Mouse (Mus musculus): Measurements from ENCODE around the gene Fam173b. TPM values are rescaled to one million over a fixed set of nuclear protein-coding genes. Genes with fewer than 3 reads are reported as not detected.

Fam173b gene
- total and polyA plus RNA-seq, 3 experiments, result 24.5 to 33.8 (median 32.1) TPM

DNA sequence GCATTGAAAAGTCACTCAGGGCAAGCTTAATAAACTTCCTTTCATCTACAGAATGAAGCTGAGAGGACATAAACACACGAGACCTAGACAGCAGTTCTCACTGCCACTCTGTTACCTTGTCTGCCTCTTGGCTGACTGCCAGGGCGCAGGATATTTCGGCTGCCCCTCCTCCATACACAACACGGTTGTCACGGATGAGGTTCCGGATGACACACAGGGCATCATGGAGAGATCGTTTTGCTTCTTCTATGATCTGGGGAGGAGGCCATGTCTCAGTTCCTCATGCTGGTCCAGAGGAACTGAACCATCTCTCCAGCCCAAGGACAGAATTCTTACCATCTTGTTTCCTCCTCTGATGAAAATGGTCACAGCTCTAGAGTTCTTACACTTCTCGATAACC is 9.1 kb upstream of the Fam173b start:
- H3K27ac ChIP-seq (ENCODE audit: insufficient read depth, low read depth), result no peak overlapping the region
- DNase-seq (ENCODE audit: extremely low read depth), result no peak
- no peaks in the 10 kb centered on the region for H3K9me3 ChIP-seq (replicated peaks; ENCODE audit: low read length)
- H3K4me3 ChIP-seq (replicated peaks in 1 of 3; ENCODE audit: low read depth in 2 of 3, low read length in 2 of 3, poor library complexity in 1 of 3), result no peak overlapping the region
- H3K4me2 ChIP-seq (ENCODE audit: insufficient read depth, low read depth, poor library complexity, severe bottlenecking), result no peak overlapping the region
- dilution Hi-C loops (cut with MboI; ENCODE audit: extremely low pct_ligation_motif_present, extremely low pct_unique_long_range_greater_than_20kb, low sequenced_read_pairs), result no loop called here
- TF ChIP-seq JUN (IDR thresholded peaks at IDR 0.05; ENCODE audit: insufficient read depth, low read depth, low read length), result no peak
- TF ChIP-seq PAX5 (IDR thresholded peaks at IDR 0.05; ENCODE audit: low read length), result no peak
- TF ChIP-seq NELFE (IDR thresholded peaks at IDR 0.05; ENCODE audit: low read depth, low read length), result no peak
- no peak for TF ChIP-seq ETS1 (conservative IDR thresholded peaks at IDR 0.05; ENCODE audit: low read depth, low read length)
- TF ChIP-seq MEF2A (IDR thresholded peaks at IDR 0.05; ENCODE audit: borderline replicate concordance, low read depth, low read length), result no peak
- no peak for TF ChIP-seq CHD2 (IDR thresholded peaks at IDR 0.05; ENCODE audit: low read length)
- TF ChIP-seq JUND (conservative IDR thresholded peaks at IDR 0.05; ENCODE audit: low read depth, low read length), result no peak
- TF ChIP-seq POLR2AphosphoS2 (IDR thresholded peaks at IDR 0.05; ENCODE audit: low read depth, low read length), result no peak
- TF ChIP-seq ZNF384 (IDR thresholded peaks at IDR 0.05; ENCODE audit: low read depth, low read length), result no peak
- TF ChIP-seq USF1 (IDR thresholded peaks at IDR 0.05; ENCODE audit: low read depth, low read length), result no peak
- no peak for TF ChIP-seq CHD1 (IDR thresholded peaks at IDR 0.05; ENCODE audit: low read depth, low read length)
- TF ChIP-seq ELF1 (IDR thresholded peaks at IDR 0.05; ENCODE audit: low read depth, low read length), result no peak
- peaks cover 19% of the 10 kb centered on the region for H3K79me2 ChIP-seq (replicated peaks; ENCODE audit: control insufficient read depth, extremely low read depth, insufficient read depth, poor library complexity, severe bottlenecking)
- H3K27me3 ChIP-seq (replicated peaks), result no peaks in the 10 kb centered on the region
- peaks cover 75 to 89% of the 10 kb centered on the region in 2 experiments for H3K36me3 ChIP-seq (replicated peaks in 1 of 2; ENCODE audit: control insufficient read depth in 1 of 2, insufficient read depth in 1 of 2, low read length in 1 of 2)
- no peak overlapping the region for H3K9ac ChIP-seq (ENCODE audit: insufficient read depth, low read depth)
- H3K4me1 ChIP-seq (ENCODE audit: control insufficient read depth in 1 of 2, insufficient read depth in 2 of 2), result peaks cover 2 to 25% of the 10 kb centered on the region in 2 experiments; a peak in 3 of 4 replicates
- in situ Hi-C loops (cut with MboI; ENCODE audit: low pct_ligation_motif_present, low pct_unique_long_range_greater_than_20kb, low sequenced_read_pairs), result no loop called here

DNA sequence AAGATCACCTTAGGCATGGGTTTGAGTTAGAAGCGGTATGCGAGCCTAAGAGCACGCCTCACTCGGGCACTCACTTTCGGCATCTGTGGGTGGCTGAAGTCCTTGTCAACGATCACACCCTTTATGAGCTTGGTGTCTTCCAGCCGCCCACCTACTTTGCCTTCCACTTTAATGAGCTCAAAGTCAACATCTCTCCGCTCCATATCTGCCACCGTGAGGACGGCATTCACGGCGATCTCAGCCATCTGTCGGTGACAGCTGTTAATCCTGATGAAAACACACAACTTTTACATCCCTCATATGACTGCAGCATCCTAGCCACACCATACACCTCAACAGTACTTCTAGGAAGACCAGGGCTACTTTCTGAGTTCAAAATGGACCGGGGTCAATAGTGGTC is 7.4 kb upstream of the Fam173b start:
- Histone ChIP-seq H3K4me1 (ENCODE audit: control insufficient read depth in 1 of 2, insufficient read depth in 2 of 2) (peaks cover 5 to 43% of the 10 kb centered on the region in 2 experiments), H3K36me3 (replicated peaks in 1 of 2; ENCODE audit: control insufficient read depth in 1 of 2, insufficient read depth in 1 of 2, low read length in 1 of 2) (peaks cover 75 to 99% of the 10 kb centered on the region in 2 experiments), H3K79me2 (replicated peaks; ENCODE audit: control insufficient read depth, extremely low read depth, insufficient read depth, poor library complexity, severe bottlenecking) (peaks cover 36% of the 10 kb centered on the region), H3K9me3 (replicated peaks; ENCODE audit: low read length) (no peaks in the 10 kb centered on the region), H3K27ac (ENCODE audit: insufficient read depth, low read depth) (no peak overlapping the region), H3K9ac (ENCODE audit: insufficient read depth, low read depth) (no peak overlapping the region), H3K27me3 (replicated peaks) (no peaks in the 10 kb centered on the region), H3K4me2 (ENCODE audit: insufficient read depth, low read depth, poor library complexity, severe bottlenecking) (no peak overlapping the region), H3K4me3 (replicated peaks in 1 of 3; ENCODE audit: low read depth in 2 of 3, low read length in 2 of 3, poor library complexity in 1 of 3) (no peak overlapping the region)
- in situ Hi-C loops (cut with MboI; ENCODE audit: low pct_ligation_motif_present, low pct_unique_long_range_greater_than_20kb, low sequenced_read_pairs), result no loop called here
- dilution Hi-C loops (cut with MboI; ENCODE audit: extremely low pct_ligation_motif_present, extremely low pct_unique_long_range_greater_than_20kb, low sequenced_read_pairs), result no loop called here
- no peak for DNase-seq (ENCODE audit: extremely low read depth)
- TF ChIP-seq CTCF (conservative IDR thresholded peaks at IDR 0.05 in 1 of 2, IDR thresholded peaks at IDR 0.05 in 1 of 2; ENCODE audit: low read depth in 2 of 2, low read length in 2 of 2), result no peak
- no peak for TF ChIP-seq USF1 (IDR thresholded peaks at IDR 0.05; ENCODE audit: low read depth, low read length)
- TF ChIP-seq RAD21 (IDR thresholded peaks at IDR 0.05; ENCODE audit: low read depth, low read length), result no peak
- TF ChIP-seq TBP (conservative IDR thresholded peaks at IDR 0.05; ENCODE audit: low read depth, low read length), result no peak
- no peak for TF ChIP-seq HCFC1 (IDR thresholded peaks at IDR 0.05; ENCODE audit: low read depth, low read length)
- no peak for TF ChIP-seq E2F4 (IDR thresholded peaks at IDR 0.05; ENCODE audit: insufficient replicate concordance, low read depth, low read length)
- TF ChIP-seq IRF4 (IDR thresholded peaks at IDR 0.05; ENCODE audit: low read depth, low read length), result no peak
- no peak for TF ChIP-seq MAFK (IDR thresholded peaks at IDR 0.05; ENCODE audit: insufficient replicate concordance, low read length)

All from CH12.LX (cell line).